Mouse (Mus musculus): Measurements from ENCODE around the gene Svs1. TPM values are rescaled to one million over a fixed set of nuclear protein-coding genes. Genes with fewer than 3 reads are reported as not detected.

Svs1 gene
- total RNA-seq (2023), result not detected in 4 replicates

GRCm38 (mm10) chr6:48986444-48986990, at the start of gene Svs1:
Svs1 (plus strand) TSS chr6:48986861.

GRCm38 (mm10) chr6:48974663-48975062, 12.0 kb upstream of the Svs1 start, which contains the start of gene Doxl2:
Doxl2 (plus strand) TSS chr6:48974963.

DNA sequence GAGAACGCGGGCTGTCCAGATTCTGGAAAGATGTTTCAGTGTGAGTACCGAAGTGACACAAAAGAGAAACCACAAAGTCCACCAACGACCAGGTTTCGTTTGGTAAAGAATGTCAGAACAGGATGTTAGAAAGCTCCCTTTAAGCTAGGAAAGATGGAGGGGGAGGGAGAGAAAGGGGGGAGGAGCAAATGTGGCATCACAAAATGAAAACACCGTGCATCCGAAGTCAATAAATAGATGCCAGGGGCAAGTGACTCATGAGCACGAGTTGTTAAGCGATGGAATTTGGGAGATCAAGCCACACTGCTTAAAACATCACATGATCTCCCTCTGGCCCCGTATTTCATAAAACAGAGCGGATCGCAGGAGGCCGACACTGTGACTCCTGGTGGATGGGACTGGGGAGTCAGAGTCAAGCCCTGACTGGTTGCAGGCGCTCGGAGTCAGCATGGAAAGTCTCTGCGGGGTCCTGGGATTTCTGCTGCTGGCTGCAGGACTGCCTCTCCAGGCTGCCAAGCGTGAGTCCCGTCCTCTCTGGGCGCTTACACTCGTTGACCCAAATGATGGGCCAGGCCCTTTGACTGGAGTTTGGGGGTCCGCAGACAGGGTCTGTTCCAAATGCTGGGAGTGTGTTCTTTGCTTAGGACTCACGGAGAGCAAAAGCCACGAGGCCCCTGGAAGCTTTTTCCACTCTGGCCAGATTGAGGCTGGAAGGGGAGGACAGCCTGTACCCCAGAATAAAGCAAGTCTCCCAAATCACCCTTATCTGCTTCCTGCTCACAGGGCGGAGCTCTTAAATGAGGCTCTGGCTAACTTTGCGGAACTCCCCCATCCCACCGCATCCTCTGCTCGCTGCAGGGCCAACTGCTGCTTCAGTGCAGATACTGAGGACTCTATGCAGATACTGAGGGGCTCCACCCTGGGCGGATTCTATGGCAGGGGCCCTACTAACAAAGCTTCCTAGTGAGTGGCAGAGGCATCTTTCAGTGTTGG, 49.9 kb downstream of the Svs1 start, which contains the start of gene Gpnmb:
TSS of gene Gpnmb (plus strand) at position 272 of the 993 bp plus-strand sequence.

Other genes starting within 250 kb of the Svs1 start
- gene Gimap1, start 247.8 kb upstream of the Svs1 start, total RNA-seq (2023), result 111 to 129 TPM (median 124 TPM) in 4 replicates
- 100 to 107 TPM (median 105 TPM) in 4 replicates for gene Gimap5, start 240.7 kb upstream of the Svs1 start, total RNA-seq (2023)
- gene Gimap3, start 216.0 kb upstream of the Svs1 start, total RNA-seq (2023), result 155 to 167 TPM (median 164 TPM) in 4 replicates
- 0.78 to 1.4 TPM (median 1.3 TPM) in 4 replicates for gene Tmem176a, start 145.9 kb upstream of the Svs1 start, total RNA-seq (2023)
- 1.8 to 3.5 TPM (median 2.7 TPM) in 4 replicates for gene Tmem176b, start 145.4 kb upstream of the Svs1 start, total RNA-seq (2023)
- not detected in 4 replicates for gene Aoc1, start 114.0 kb upstream of the Svs1 start, total RNA-seq (2023)
- gene 1600015I10Rik, start 57.0 kb upstream of the Svs1 start, total RNA-seq (2023), result not detected in 4 replicates
- gene Doxl2, start 11.9 kb upstream of the Svs1 start, total RNA-seq (2023), result not detected in 4 replicates
- not detected in 4 replicates for gene Gpnmb, start 49.7 kb downstream of the Svs1 start, total RNA-seq (2023)
- 48.7 to 52.8 TPM (median 51.2 TPM) in 4 replicates for gene Malsu1, start 86.9 kb downstream of the Svs1 start, total RNA-seq (2023)
- 0.89 to 2.8 TPM (median 1.7 TPM) in 4 replicates for gene Igf2bp3, start 228.1 kb downstream of the Svs1 start, total RNA-seq (2023)